Mouse (Mus musculus) olfactory bulb, adult 2 months (tissue): ENCODE measurements around the gene Hspb9. TPM values are rescaled to one million over a fixed set of nuclear protein-coding genes. Genes with fewer than 3 reads are reported as not detected.

ENCODE experiments used
- H3K27ac ChIP-seq: fragments of 200-500 bp; 2 replicates; pipeline ENCODE4 v1.5.1; 2012; ENCODE audit warnings: low read depth, low read length; ENCODE audit not compliant: insufficient read depth
- H3K4me1 ChIP-seq: fragments of 200-500 bp; 2 replicates; pipeline ENCODE4 v1.6.1; 2012; ENCODE audit warnings: low read length; ENCODE audit not compliant: control insufficient read depth, insufficient read depth
- H3K4me3 ChIP-seq: fragments of 200-500 bp; 2 replicates; pipeline ENCODE4 v1.5.1; 2012; ENCODE audit warnings: mild to moderate bottlenecking, low read depth, low read length, moderate library complexity; ENCODE audit not compliant: insufficient read depth
- CTCF ChIP-seq: fragments of 200-500 bp; IDR thresholded peaks from 2 replicates; pipeline ENCODE4 v1.5.1; 2012; ENCODE audit warnings: low read depth, mild to moderate bottlenecking, low read length, moderate library complexity; ENCODE audit not compliant: insufficient read depth
- POLR2A ChIP-seq: fragments of 200-500 bp; IDR thresholded peaks from 2 replicates; pipeline ENCODE4 v1.6.1; 2012; ENCODE audit warnings: mild to moderate bottlenecking, low read depth, low read length, moderate library complexity; ENCODE audit not compliant: insufficient read depth
- WGBS: fragments of 180-500 bp; shearing (Covaris S2); methylation state at CpG from one replicate; pipeline ENCODE4 v1.1.7; 2018; 5-methylcytosine and 5-hydroxymethylcytosine counted together
- polyA plus RNA-seq: library from polyadenylated mRNA; stranded (reverse); fragments of >200 nt; gene quantifications from 2 replicates; pipeline ENCODE4 v1.2.4, GENCODE M21; 2012; ENCODE audit warnings: low replicate concordance; ENCODE audit not compliant: missing spikeins, insufficient read depth, insufficient read length

Gene Hspb9
- polyA plus RNA-seq, 1 experiment: not detected

GRCm38 (mm10) chr11:100688443-100688842, 25.2 kb upstream of the Hspb9 start:
- 78% methylated on average over 4 of the region's 4 CpGs for WGBS
- TF ChIP-seq POLR2A (no peak), CTCF (no peak)

GRCm38 (mm10) chr11:100690389-100690788, 23.3 kb upstream of the Hspb9 start:
- 0 out of 2 replicates have a peak, but pooled peaks cover 16% of the 10 kb centered on the region for H3K4me1 ChIP-seq
- H3K4me3 ChIP-seq: no peak overlapping the region
- TF ChIP-seq POLR2A: no peak
- no peak for TF ChIP-seq CTCF
- no peak overlapping the region for H3K27ac ChIP-seq
- 58% methylated on average over 7 of the region's 7 CpGs for WGBS

More at GRCm38 (mm10) chr11:100688443-100688842, 25.2 kb upstream of the Hspb9 start:
- H3K27ac ChIP-seq: no peak overlapping the region
- H3K4me1 ChIP-seq: 0 out of 2 replicates have a peak, but pooled peaks cover 16% of the 10 kb centered on the region
- no peak overlapping the region for H3K4me3 ChIP-seq

DNA sequence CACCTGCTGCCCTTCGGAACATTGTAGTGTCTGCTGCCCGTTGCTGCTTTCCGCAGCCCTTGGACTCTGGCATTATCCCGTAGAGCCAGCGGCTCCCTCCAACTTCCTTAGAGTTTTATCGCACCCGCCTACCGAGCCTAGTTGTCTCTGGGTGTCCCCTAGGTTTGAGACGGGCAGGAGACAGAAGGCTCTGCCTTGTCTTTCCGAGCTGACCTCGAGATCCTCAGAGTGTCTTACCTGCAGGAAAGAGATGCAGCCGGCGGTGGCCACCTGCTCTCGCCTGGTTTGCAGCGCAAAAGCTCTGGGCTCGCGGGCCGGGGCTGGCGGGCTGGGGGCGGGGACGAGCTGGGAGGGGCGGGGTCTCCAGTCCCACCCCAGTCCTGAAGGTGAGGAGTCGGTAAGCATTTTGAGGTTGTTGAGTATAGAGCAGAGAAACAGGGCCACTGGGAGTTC, 21.5 kb upstream of the Hspb9 start, which contains the start of gene Zfp385c:
Zfp385c (minus strand) TSS at position 292 of the 453 bp plus-strand sequence.
- no peak within 1 kb of the TSS for H3K4me3 ChIP-seq
- 0 out of 2 replicates have a peak, but pooled peaks cover 16% of the 10 kb centered on the region for H3K4me1 ChIP-seq
- WGBS: 19% methylated on average over 23 of the region's 23 CpGs
- H3K27ac ChIP-seq: no peak within 1 kb of the TSS
- TF ChIP-seq POLR2A: no peak
- TF ChIP-seq CTCF: no peak

- TF ChIP-seq CTCF (no peak), POLR2A (no peak)
- H3K4me1 ChIP-seq: 0 out of 2 replicates have a peak, but pooled peaks cover 16% of the 10 kb centered on the region
- no peak overlapping the region for H3K27ac ChIP-seq
- H3K4me3 ChIP-seq: no peak overlapping the region
- 55% methylated on average over 5 of the region's 5 CpGs for WGBS
These were observed 20.5 kb upstream of the Hspb9 start for GRCm38 (mm10) chr11:100693154-100693553.

GRCm38 (mm10) chr11:100694926-100695325, 18.7 kb upstream of the Hspb9 start:
- no peak overlapping the region for H3K27ac ChIP-seq
- 0 out of 2 replicates have a peak, but pooled peaks cover 16% of the 10 kb centered on the region for H3K4me1 ChIP-seq
- TF ChIP-seq POLR2A (no peak), CTCF (peak; percentile 88)
- 24% methylated on average over 5 of the region's 5 CpGs for WGBS
- H3K4me3 ChIP-seq: no peak overlapping the region

DNA sequence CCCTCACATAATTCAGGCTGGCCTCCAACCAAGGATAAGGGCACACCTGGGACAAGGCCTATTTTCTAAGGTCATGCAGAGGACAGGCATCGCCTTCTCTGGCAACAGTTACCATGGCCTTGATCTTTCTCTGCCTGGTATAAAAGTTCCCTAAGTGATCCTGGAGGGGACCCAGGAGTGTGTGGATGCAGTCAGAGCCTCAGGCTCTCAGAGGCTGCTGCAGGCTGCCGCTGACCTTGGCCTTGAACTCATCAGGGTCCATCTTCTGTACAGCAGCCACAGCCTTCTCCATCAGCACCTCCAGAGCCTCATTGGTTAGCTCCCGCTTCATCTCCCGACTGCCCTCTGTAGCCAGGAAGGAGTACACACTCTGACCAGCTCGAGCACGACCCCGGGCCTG, 15.7 kb upstream of the Hspb9 start:
- H3K4me3 ChIP-seq: no peak overlapping the region
- H3K4me1 ChIP-seq: peaks cover 4% of the 10 kb centered on the region; the same call in 1 of the 2 replicates
- WGBS: 85% methylated on average over 7 of the region's 7 CpGs
- TF ChIP-seq CTCF (no peak), POLR2A (no peak)
- no peak overlapping the region for H3K27ac ChIP-seq

- no peak for TF ChIP-seq CTCF
- no peak for TF ChIP-seq POLR2A
- Histone ChIP-seq H3K4me3 (no peak overlapping the region), H3K27ac (no peak overlapping the region), H3K4me1 (peaks cover 4% of the 10 kb centered on the region; the same call in 1 of the 2 replicates)
- 81% methylated on average over 3 of the region's 3 CpGs for WGBS
These were observed 12.9 kb upstream of the Hspb9 start for GRCm38 (mm10) chr11:100700710-100701109.

- 14% methylated on average over 14 of the region's 14 CpGs for WGBS
- TF ChIP-seq CTCF (no peak), POLR2A (no peak)
- H3K4me3 ChIP-seq: no peak overlapping the region
- H3K27ac ChIP-seq: no peak overlapping the region
- peaks cover 4% of the 10 kb centered on the region; the same call in 1 of the 2 replicates for H3K4me1 ChIP-seq
These were observed 12.3 kb upstream of the Hspb9 start for GRCm38 (mm10) chr11:100701301-100701700.

DNA sequence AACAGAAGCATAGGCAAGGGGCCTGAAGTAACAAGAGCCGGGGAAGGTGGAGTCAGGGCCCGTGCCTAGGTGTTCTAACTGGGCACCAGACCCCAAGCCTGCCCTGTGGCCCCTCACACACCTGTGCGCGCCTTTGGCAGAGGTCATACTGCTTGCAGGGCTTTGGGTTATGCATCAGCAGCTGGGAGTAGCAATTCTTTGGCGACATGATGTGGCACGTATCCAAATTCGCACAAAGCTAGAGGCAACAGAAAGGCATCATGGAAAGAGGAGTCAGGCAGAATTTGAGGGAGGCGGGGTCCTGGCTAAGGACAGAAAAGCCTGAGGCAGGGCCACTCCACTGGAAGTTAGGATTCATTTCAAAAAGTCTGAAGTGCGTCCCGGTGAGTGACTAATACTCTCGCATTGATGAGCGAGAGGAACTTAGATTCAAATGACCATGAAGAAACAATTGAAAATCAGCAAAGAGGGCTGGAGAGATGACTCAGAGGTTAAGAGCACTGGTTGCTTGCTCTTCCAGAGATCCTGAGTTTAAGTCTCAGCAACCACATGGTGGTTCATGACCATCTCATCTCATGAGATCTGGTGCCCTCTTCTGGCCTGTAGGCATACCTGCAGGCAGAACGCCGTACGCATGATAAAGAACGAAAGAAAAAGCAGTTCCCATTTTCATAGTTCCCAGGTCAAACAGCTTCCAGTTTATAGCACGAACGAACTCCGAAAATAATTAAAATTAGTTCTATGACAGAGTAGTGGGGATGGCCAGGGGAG, 11.4 kb upstream of the Hspb9 start:
- Histone ChIP-seq H3K4me3 (no peak overlapping the region), H3K4me1 (peaks cover 4% of the 10 kb centered on the region; the same call in 1 of the 2 replicates), H3K27ac (no peak overlapping the region)
- 29% methylated on average over 19 of the region's 19 CpGs for WGBS
- TF ChIP-seq POLR2A: no peak
- no peak for TF ChIP-seq CTCF
